Mouse (Mus musculus): ENCODE data around the gene Agpat4.

GRCm38 (mm10) chr17:12131581-12131980 lies 13.1 kb downstream of the Agpat4 start:
- TF ChIP-seq CTCF (IDR thresholded peaks at IDR 0.05; ENCODE audit: borderline replicate concordance, control insufficient read depth, extremely low read depth, insufficient read depth, low read length, poor library complexity) (no peak), POLR2A (IDR thresholded peaks at IDR 0.05; ENCODE audit: control insufficient read depth, extremely low read depth, insufficient read depth, low read length, poor library complexity) (no peak)
